Mouse (Mus musculus): ENCODE results near the gene Herc1. TPM values are rescaled to one million over a fixed set of nuclear protein-coding genes. Genes with fewer than 3 reads are reported as not detected.
A peak's percentile ranks its signal among the peaks of the same experiment; 100 is the strongest.

Gene Herc1
- polyA plus RNA-seq, 1 experiment from 2014 or later: 53.3 TPM

- 49% methylated on average over 6 of the region's 6 CpGs for WGBS
- H3K4me2 ChIP-seq (replicated peaks): no peak overlapping the region
- ATAC-seq (replicated peaks): no peak
Observed at GRCm38 (mm10) chr9:66329474-66329873, 20.8 kb upstream of the Herc1 start.

GRCm38 (mm10) chr9:66330437-66330836 lies 19.8 kb upstream of the Herc1 start:
- Histone ChIP-seq H3K27me3 (no peaks in the 10 kb centered on the region), H3K4me2 (replicated peaks) (no peak overlapping the region), H3K4me3 (no peak overlapping the region), H3K4me1 (no peaks in the 10 kb centered on the region), H3K9ac (replicated peaks) (no peak overlapping the region), H3K9me3 (no peaks in the 10 kb centered on the region), H3K36me3 (no peaks in the 10 kb centered on the region), H3K27ac (replicated peaks) (no peak overlapping the region)
- 91% methylated on average over 3 of the region's 3 CpGs for WGBS
- no peak for ATAC-seq (replicated peaks)

More at GRCm38 (mm10) chr9:66329474-66329873, 20.8 kb upstream of the Herc1 start:
- no peaks in the 10 kb centered on the region for H3K27me3 ChIP-seq
- H3K4me3 ChIP-seq: no peak overlapping the region
- no peak overlapping the region for H3K9ac ChIP-seq (replicated peaks)
- no peak overlapping the region for H3K27ac ChIP-seq (replicated peaks)
- H3K4me1 ChIP-seq: no peaks in the 10 kb centered on the region
- H3K9me3 ChIP-seq: no peaks in the 10 kb centered on the region
- H3K36me3 ChIP-seq: no peaks in the 10 kb centered on the region

- H3K9me3 ChIP-seq: no peaks in the 10 kb centered on the region
- no peak for ATAC-seq (replicated peaks)
- H3K4me1 ChIP-seq: no peaks in the 10 kb centered on the region
- WGBS: 94% methylated on average over 2 of the region's 2 CpGs
- H3K9ac ChIP-seq (replicated peaks): no peak overlapping the region
- no peak overlapping the region for H3K4me3 ChIP-seq
- H3K27me3 ChIP-seq: no peaks in the 10 kb centered on the region
- H3K4me2 ChIP-seq (replicated peaks): no peak overlapping the region
- H3K27ac ChIP-seq (replicated peaks): no peak overlapping the region
- no peaks in the 10 kb centered on the region for H3K36me3 ChIP-seq
Observed at GRCm38 (mm10) chr9:66331548-66331947, 18.7 kb upstream of the Herc1 start.

- no peaks in the 10 kb centered on the region for H3K27me3 ChIP-seq
- H3K36me3 ChIP-seq: no peaks in the 10 kb centered on the region
- H3K27ac ChIP-seq (replicated peaks): no peak overlapping the region
- no peak overlapping the region for H3K4me3 ChIP-seq
- H3K9ac ChIP-seq (replicated peaks): no peak overlapping the region
- H3K9me3 ChIP-seq: no peaks in the 10 kb centered on the region
- ATAC-seq (replicated peaks): no peak
- 59% methylated on average over 2 of the region's 2 CpGs for WGBS
- no peaks in the 10 kb centered on the region for H3K4me1 ChIP-seq
- no peak overlapping the region for H3K4me2 ChIP-seq (replicated peaks)
Observed at GRCm38 (mm10) chr9:66332393-66332792, 17.9 kb upstream of the Herc1 start.

GRCm38 (mm10) chr9:66337280-66337679 lies 13.0 kb upstream of the Herc1 start:
- Histone ChIP-seq H3K4me1 (no peaks in the 10 kb centered on the region), H3K4me2 (replicated peaks) (no peak overlapping the region), H3K9ac (replicated peaks) (no peak overlapping the region), H3K9me3 (no peaks in the 10 kb centered on the region), H3K27me3 (no peaks in the 10 kb centered on the region), H3K36me3 (no peaks in the 10 kb centered on the region), H3K27ac (replicated peaks) (no peak overlapping the region), H3K4me3 (no peak overlapping the region)
- no peak for ATAC-seq (replicated peaks)

GRCm38 (mm10) chr9:66338005-66338782 lies 12.1 kb upstream of the Herc1 start:
- no peak for ATAC-seq (replicated peaks)

GRCm38 (mm10) chr9:66339714-66340113 lies 10.5 kb upstream of the Herc1 start:
- Histone ChIP-seq H3K4me3 (no peak overlapping the region), H3K9ac (replicated peaks) (no peak overlapping the region), H3K9me3 (no peaks in the 10 kb centered on the region), H3K36me3 (no peaks in the 10 kb centered on the region), H3K4me2 (replicated peaks) (no peak overlapping the region), H3K4me1 (no peaks in the 10 kb centered on the region), H3K27me3 (no peaks in the 10 kb centered on the region), H3K27ac (replicated peaks) (no peak overlapping the region)
- no peak for ATAC-seq (replicated peaks)
- whole genome bisulfite sequencing: 46% methylated on average over 1 of the region's 1 CpGs

More at GRCm38 (mm10) chr9:66338005-66338782, 12.1 kb upstream of the Herc1 start:
- Histone ChIP-seq H3K9ac (replicated peaks) (no peak overlapping the region), H3K4me1 (no peaks in the 10 kb centered on the region), H3K36me3 (no peaks in the 10 kb centered on the region), H3K4me3 (no peak overlapping the region), H3K9me3 (no peaks in the 10 kb centered on the region), H3K4me2 (replicated peaks) (no peak overlapping the region), H3K27ac (replicated peaks) (no peak overlapping the region), H3K27me3 (no peaks in the 10 kb centered on the region)
- WGBS: 30% methylated on average over 3 of the region's 3 CpGs

GRCm38 (mm10) chr9:66340394-66341094 lies 9.7 kb upstream of the Herc1 start:
- H3K4me1 ChIP-seq: no peaks in the 10 kb centered on the region

GRCm38 (mm10) chr9:66347405-66348035 lies 2.7 kb upstream of the Herc1 start:
- Histone ChIP-seq H3K4me1 (peaks cover 20% of the 10 kb centered on the region), H3K9ac (replicated peaks) (no peak overlapping the region), H3K27ac (replicated peaks) (no peak overlapping the region), H3K4me3 (no peak overlapping the region), H3K4me2 (replicated peaks) (no peak overlapping the region), H3K27me3 (no peaks in the 10 kb centered on the region), H3K36me3 (no peaks in the 10 kb centered on the region), H3K9me3 (no peaks in the 10 kb centered on the region)
- 93% methylated on average over 7 of the region's 7 CpGs for WGBS
- ATAC-seq (replicated peaks): no peak

More at GRCm38 (mm10) chr9:66340394-66341094, 9.7 kb upstream of the Herc1 start:
- WGBS: 78% methylated on average over 3 of the region's 3 CpGs
- no peaks in the 10 kb centered on the region for H3K27me3 ChIP-seq
- H3K27ac ChIP-seq (replicated peaks): no peak overlapping the region
- H3K9me3 ChIP-seq: no peaks in the 10 kb centered on the region
- H3K36me3 ChIP-seq: no peaks in the 10 kb centered on the region
- H3K9ac ChIP-seq (replicated peaks): no peak overlapping the region
- H3K4me2 ChIP-seq (replicated peaks): no peak overlapping the region
- ATAC-seq (replicated peaks): no peak
- no peak overlapping the region for H3K4me3 ChIP-seq

GRCm38 (mm10) chr9:66349144-66349859 lies 948 bp upstream of the Herc1 start:
- H3K9ac ChIP-seq (replicated peaks): peak overlapping the region; percentile 85
- H3K4me2 ChIP-seq (replicated peaks): peak overlapping the region; percentile 78
- H3K36me3 ChIP-seq: no peaks in the 10 kb centered on the region
- no peaks in the 10 kb centered on the region for H3K9me3 ChIP-seq
- no peaks in the 10 kb centered on the region for H3K27me3 ChIP-seq
- peak overlapping the region; percentile 95 for H3K27ac ChIP-seq (replicated peaks)
- H3K4me3 ChIP-seq: peak overlapping the region; percentile 64
- H3K4me1 ChIP-seq: peaks cover 25% of the 10 kb centered on the region
- WGBS: 34% methylated on average over 8 of the region's 8 CpGs
- ATAC-seq (replicated peaks): no peak; the same call in 1 of the 2 replicates

- Histone ChIP-seq H3K27ac (replicated peaks) (peak overlapping the region; percentile 95), H3K4me3 (peak overlapping the region; percentile 64), H3K27me3 (no peaks in the 10 kb centered on the region), H3K4me1 (peaks cover 25% of the 10 kb centered on the region), H3K36me3 (no peaks in the 10 kb centered on the region), H3K9ac (replicated peaks) (peak overlapping the region; percentile 85), H3K4me2 (replicated peaks) (peak overlapping the region; percentile 78), H3K9me3 (no peaks in the 10 kb centered on the region)
- peak; percentile 57 for ATAC-seq (replicated peaks)
- 1% methylated on average over 32 of the region's 32 CpGs for WGBS
Observed at GRCm38 (mm10) chr9:66350788-66351430, 659 bp downstream of the Herc1 start.
